Mouse (Mus musculus) myocyte (in vitro differentiated cells): Measurements from ENCODE around the gene Ptpn6.

Experiments
- CEBPB ChIP-seq: IDR thresholded peaks from 2 replicates; pipeline ENCODE4 v1.6.1; 2011; ENCODE audit warnings: mild to moderate bottlenecking, moderate library complexity; ENCODE audit not compliant: poor library complexity, insufficient read depth, severe bottlenecking
- MAX ChIP-seq: IDR thresholded peaks from one replicate; pipeline ENCODE4 v1.6.1; 2011; ENCODE audit warnings: low read depth, mild to moderate bottlenecking, control low read depth
- MYOD1 ChIP-seq, 3 experiments: IDR thresholded peaks; one replicate each; pipeline ENCODE4 v1.6.1; 2011; ENCODE audit warnings: control low read depth in 2 of 3, low read depth in 2 of 3, mild to moderate bottlenecking in 2 of 3, moderate library complexity in 1 of 3; ENCODE audit not compliant: insufficient read length in 2 of 3, control insufficient read depth in 1 of 3
- MYOG ChIP-seq, 3 experiments: IDR thresholded peaks; one replicate each; pipeline ENCODE4 v1.6.1; 2011; ENCODE audit warnings: control low read depth in 2 of 3, low read depth in 2 of 3, mild to moderate bottlenecking in 2 of 3; ENCODE audit not compliant: insufficient read length in 2 of 3, control insufficient read depth in 1 of 3, insufficient read depth in 1 of 3
- POLR2A ChIP-seq: IDR thresholded peaks from one replicate; pipeline ENCODE4 v1.6.1; 2011; ENCODE audit warnings: low read depth, mild to moderate bottlenecking, control low read depth, moderate library complexity; ENCODE audit not compliant: insufficient read length
- POLR2AphosphoS2 ChIP-seq: IDR thresholded peaks from one replicate; pipeline ENCODE4 v1.6.1; 2011; ENCODE audit warnings: low read depth, control low read depth; ENCODE audit not compliant: insufficient read length
- REST ChIP-seq: IDR thresholded peaks from one replicate; pipeline ENCODE4 v1.6.1; 2011; ENCODE audit warnings: mild to moderate bottlenecking, control low read depth, moderate library complexity; ENCODE audit not compliant: insufficient read depth, insufficient read length
- TCF12 ChIP-seq: IDR thresholded peaks from one replicate; pipeline ENCODE4 v1.6.1; 2011; ENCODE audit warnings: mild to moderate bottlenecking, control low read depth; ENCODE audit not compliant: poor library complexity, insufficient read depth, severe bottlenecking
- USF1 ChIP-seq: IDR thresholded peaks from one replicate; pipeline ENCODE4 v1.6.1; 2011; ENCODE audit warnings: low read depth, mild to moderate bottlenecking, control low read depth, moderate library complexity

DNA sequence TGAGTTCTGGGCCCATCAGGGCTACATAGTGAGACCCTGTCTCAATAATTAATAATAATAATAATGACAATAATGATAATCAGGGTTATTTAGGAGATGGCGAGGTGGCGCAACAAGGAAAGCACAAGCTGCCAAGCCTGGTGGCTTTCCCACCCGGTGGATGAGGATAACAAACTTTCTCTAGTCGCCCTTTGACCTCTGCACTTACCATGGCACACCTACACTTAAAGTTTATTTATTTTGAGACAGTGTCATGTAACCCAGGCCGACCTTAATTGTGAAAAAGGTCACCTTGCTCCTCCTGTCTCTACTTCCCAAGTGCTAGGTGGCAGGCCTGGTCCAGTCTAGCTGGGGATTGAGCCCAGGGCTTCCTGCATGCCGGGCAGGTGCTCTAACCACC is 39.8 kb downstream of the Ptpn6 start:
- TF ChIP-seq POLR2A (no peak), MYOD1 (IDR thresholded peaks at IDR 0.05; ENCODE audit: control insufficient read depth in 1 of 3, insufficient read length in 2 of 3, low read depth in 2 of 3) (no peak), TCF12 (no peak), REST (no peak), MAX (no peak), USF1 (no peak), POLR2AphosphoS2 (no peak), MYOG (IDR thresholded peaks at IDR 0.05; ENCODE audit: control insufficient read depth in 1 of 3, insufficient read depth in 1 of 3, insufficient read length in 2 of 3, low read depth in 2 of 3) (no peak), CEBPB (no peak)
